Mouse (Mus musculus): ENCODE measurements at regions not wholly inside any gene's neighbourhood (a gene's known extent, or its start where the extent isn't known, plus 50 kb on each side); places are given as distances from the start of the nearest gene placed in this dataset.

DNA sequence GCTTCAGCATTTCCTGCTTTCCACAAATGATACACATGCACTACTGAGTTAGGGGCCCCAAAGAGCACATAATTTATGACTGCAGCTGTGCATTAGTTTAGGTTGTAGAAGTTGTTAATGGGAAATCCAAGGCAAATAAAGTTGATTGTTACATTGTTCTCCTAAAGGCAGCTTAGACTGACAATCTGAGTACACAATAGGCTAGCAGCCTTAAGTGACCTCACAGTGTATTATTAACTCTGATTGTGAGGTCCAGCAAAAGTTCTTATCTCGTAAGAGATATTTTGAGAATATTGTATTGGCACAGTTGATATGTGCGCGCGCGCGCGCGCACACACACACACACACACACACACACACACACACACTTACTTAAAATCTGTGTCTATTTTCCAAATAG, 70.5 kb upstream of the Yae1d1 start:
- Histone ChIP-seq H3K4me2 (ENCODE audit: low read depth, low read length) (no peak overlapping the region), H3K27ac (replicated peaks; ENCODE audit: low read depth, low read length) (no peak overlapping the region), H3K9ac (ENCODE audit: low read depth, low read length) (no peak overlapping the region), H3K4me1 (ENCODE audit: control insufficient read depth, insufficient read depth, low read length) (no peaks in the 10 kb centered on the region), H3K36me3 (ENCODE audit: control insufficient read depth, insufficient read depth, low read length) (no peaks in the 10 kb centered on the region), H3K9me3 (ENCODE audit: control insufficient read depth, low read length) (no peaks in the 10 kb centered on the region), H3K27me3 (replicated peaks; ENCODE audit: control insufficient read depth, insufficient read depth, low read length) (no peaks in the 10 kb centered on the region), H3K4me3 (ENCODE audit: low read depth, low read length) (no peak overlapping the region)
- DNase-seq (ENCODE audit: low spot score), result no peak
- no peak for ATAC-seq (ENCODE audit: low read depth)
- 95% methylated on average over 8 of the region's 8 CpGs for WGBS

GRCm38 (mm10) chr13:18060265-18060664, 67.1 kb upstream of the Yae1d1 start:
- no peaks in the 10 kb centered on the region for H3K9me3 ChIP-seq (ENCODE audit: control insufficient read depth, low read length)
- 82% methylated on average over 2 of the region's 2 CpGs for WGBS
- H3K4me3 ChIP-seq (ENCODE audit: low read depth, low read length), result no peak overlapping the region

GRCm38 (mm10) chr13:18057231-18057912, 64.2 kb upstream of the Yae1d1 start:
- 30% methylated on average over 8 of the region's 8 CpGs for WGBS
- Histone ChIP-seq H3K4me2 (ENCODE audit: low read depth, low read length) (no peak overlapping the region), H3K36me3 (ENCODE audit: control insufficient read depth, insufficient read depth, low read length) (no peaks in the 10 kb centered on the region), H3K9ac (ENCODE audit: low read depth, low read length) (no peak overlapping the region), H3K9me3 (ENCODE audit: control insufficient read depth, low read length) (peaks cover 6% of the 10 kb centered on the region; the same call in 1 of the 2 replicates), H3K27me3 (replicated peaks; ENCODE audit: control insufficient read depth, insufficient read depth, low read length) (no peaks in the 10 kb centered on the region), H3K4me1 (ENCODE audit: control insufficient read depth, insufficient read depth, low read length) (no peaks in the 10 kb centered on the region), H3K4me3 (ENCODE audit: low read depth, low read length) (no peak overlapping the region), H3K27ac (replicated peaks; ENCODE audit: low read depth, low read length) (no peak overlapping the region)
- DNase-seq (ENCODE audit: low spot score) (peak; percentile 78), ATAC-seq (ENCODE audit: low read depth) (peak; percentile 74; the same call in 1 of the 2 replicates)

More at GRCm38 (mm10) chr13:18060265-18060664, 67.1 kb upstream of the Yae1d1 start:
- no peak overlapping the region for H3K9ac ChIP-seq (ENCODE audit: low read depth, low read length)
- no peak for ATAC-seq (ENCODE audit: low read depth)
- no peaks in the 10 kb centered on the region for H3K27me3 ChIP-seq (replicated peaks; ENCODE audit: control insufficient read depth, insufficient read depth, low read length)
- H3K4me1 ChIP-seq (ENCODE audit: control insufficient read depth, insufficient read depth, low read length), result no peaks in the 10 kb centered on the region
- no peaks in the 10 kb centered on the region for H3K36me3 ChIP-seq (ENCODE audit: control insufficient read depth, insufficient read depth, low read length)
- H3K4me2 ChIP-seq (ENCODE audit: low read depth, low read length), result no peak overlapping the region
- H3K27ac ChIP-seq (replicated peaks; ENCODE audit: low read depth, low read length), result no peak overlapping the region
- no peak for DNase-seq (ENCODE audit: low spot score)

- no peak for ATAC-seq (ENCODE audit: low read depth)
- WGBS, result 71% methylated on average over 3 of the region's 3 CpGs
- H3K9me3 ChIP-seq (ENCODE audit: control insufficient read depth, low read length), result peaks cover 9% of the 10 kb centered on the region; the same call in 1 of the 2 replicates
These were observed 63.7 kb upstream of the Yae1d1 start for GRCm38 (mm10) chr13:18056816-18057215.

GRCm38 (mm10) chr13:18043154-18043553, 50.0 kb upstream of the Yae1d1 start:
- H3K9me3 ChIP-seq (ENCODE audit: control insufficient read depth, low read length), result no peaks in the 10 kb centered on the region
- H3K36me3 ChIP-seq (ENCODE audit: control insufficient read depth, insufficient read depth, low read length), result no peaks in the 10 kb centered on the region
- H3K27me3 ChIP-seq (replicated peaks; ENCODE audit: control insufficient read depth, insufficient read depth, low read length), result no peaks in the 10 kb centered on the region
- no peak overlapping the region for H3K27ac ChIP-seq (replicated peaks; ENCODE audit: low read depth, low read length)
- no peak overlapping the region for H3K9ac ChIP-seq (ENCODE audit: low read depth, low read length)
- ATAC-seq (ENCODE audit: low read depth) (no peak), DNase-seq (ENCODE audit: low spot score) (no peak)
- no peak overlapping the region for H3K4me3 ChIP-seq (ENCODE audit: low read depth, low read length)
- 91% methylated on average over 6 of the region's 6 CpGs for WGBS
- H3K4me2 ChIP-seq (ENCODE audit: low read depth, low read length), result no peak overlapping the region
- no peaks in the 10 kb centered on the region for H3K4me1 ChIP-seq (ENCODE audit: control insufficient read depth, insufficient read depth, low read length)

More at GRCm38 (mm10) chr13:18056816-18057215, 63.7 kb upstream of the Yae1d1 start:
- Histone ChIP-seq H3K4me3 (ENCODE audit: low read depth, low read length) (no peak overlapping the region), H3K27ac (replicated peaks; ENCODE audit: low read depth, low read length) (no peak overlapping the region), H3K4me1 (ENCODE audit: control insufficient read depth, insufficient read depth, low read length) (no peaks in the 10 kb centered on the region), H3K9ac (ENCODE audit: low read depth, low read length) (no peak overlapping the region), H3K36me3 (ENCODE audit: control insufficient read depth, insufficient read depth, low read length) (no peaks in the 10 kb centered on the region), H3K4me2 (ENCODE audit: low read depth, low read length) (no peak overlapping the region), H3K27me3 (replicated peaks; ENCODE audit: control insufficient read depth, insufficient read depth, low read length) (no peaks in the 10 kb centered on the region)
- no peak for DNase-seq (ENCODE audit: low spot score)

All from embryonic facial prominence, embryonic 14.5 days (tissue).